Mouse (Mus musculus): ENCODE results near the gene Slc1a6. TPM values are rescaled to one million over a fixed set of nuclear protein-coding genes. Genes with fewer than 3 reads are reported as not detected.
"Not testable (repeated sequence)": the region's sequence is repeated elsewhere in the genome, so short reads cannot be mapped to it uniquely, and the experiment has no call there.

The Slc1a6 gene
- total RNA-seq, 1 experiment = 1.7 TPM

DNA sequence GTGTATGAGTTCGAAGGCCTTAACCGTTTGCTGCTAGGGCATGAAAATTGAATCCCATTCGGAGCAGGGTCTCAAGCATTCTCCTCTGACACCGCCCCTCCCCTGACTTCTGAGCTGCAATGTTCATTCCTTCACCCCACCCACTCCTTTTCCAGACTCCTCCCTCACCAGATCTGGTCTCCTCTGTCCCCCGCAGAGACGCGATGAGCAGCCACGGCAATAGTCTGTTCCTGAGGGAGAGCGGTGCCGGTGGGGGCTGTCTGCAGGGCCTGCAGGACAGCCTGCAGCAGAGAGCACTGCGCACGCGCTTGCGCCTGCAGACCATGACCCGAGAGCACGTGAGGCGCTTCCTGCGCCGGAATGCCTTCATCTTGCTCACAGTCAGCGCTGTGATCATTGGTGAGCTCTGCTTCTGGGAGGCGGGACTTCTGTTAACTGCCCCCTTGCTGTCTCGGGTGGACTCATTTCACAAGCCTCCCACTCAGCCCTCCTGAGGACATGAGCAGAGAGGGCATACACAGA lies 7.3 kb downstream of the Slc1a6 start:
- TF ChIP-seq ZNF384 (IDR thresholded peaks at IDR 0.05; ENCODE audit: low read depth, low read length) = no peak
- no peak for TF ChIP-seq CHD2 (IDR thresholded peaks at IDR 0.05; ENCODE audit: low read depth, low read length)
- TF ChIP-seq MAFK (IDR thresholded peaks at IDR 0.05; ENCODE audit: insufficient read depth, low read depth, low read length) = no peak
- no peak for TF ChIP-seq ZC3H11A (IDR thresholded peaks at IDR 0.05; ENCODE audit: borderline replicate concordance, low read depth, low read length)
- no peak for TF ChIP-seq HCFC1 (IDR thresholded peaks at IDR 0.05; ENCODE audit: borderline replicate concordance, insufficient read depth, low read length)
- no peak overlapping the region for H3K9ac ChIP-seq (ENCODE audit: insufficient read depth, low read depth, low read length, poor library complexity, severe bottlenecking)
- H3K4me1 ChIP-seq (ENCODE audit: control insufficient read depth in 2 of 2, insufficient read depth in 2 of 2, low read length in 2 of 2, poor library complexity in 1 of 2) = peaks cover 0 to 4% of the 10 kb centered on the region in 2 experiments; a peak in 2 of 4 replicates
- H3K27ac ChIP-seq (ENCODE audit: insufficient read depth, low read depth, low read length, poor library complexity, severe bottlenecking) = no peak overlapping the region
- no peaks in the 10 kb centered on the region for H3K36me3 ChIP-seq (ENCODE audit: control insufficient read depth, insufficient read depth, low read length, poor library complexity, severe bottlenecking)
- in situ Hi-C loops (cut with MboI; ENCODE audit: low sequenced_read_pairs in 2 of 2, unreplicated experiment in 2 of 2) = no loop called here
- peak; percentile 36 for DNase-seq (ENCODE audit: low read depth, low spot score)
- H3K4me3 ChIP-seq (ENCODE audit: insufficient read depth in 1 of 2, low read depth in 1 of 2, low read length in 2 of 2, poor library complexity in 1 of 2, severe bottlenecking in 1 of 2) = peak overlapping the region; percentile 15 to 55; a peak in 3 of 4 replicates
- no peaks in the 10 kb centered on the region for H3K9me3 ChIP-seq (ENCODE audit: control insufficient read depth, insufficient read depth, low read depth, low read length)

- Histone ChIP-seq H3K9me3 (ENCODE audit: control insufficient read depth, insufficient read depth, low read depth, low read length) (no peaks in the 10 kb centered on the region), H3K36me3 (ENCODE audit: control insufficient read depth, insufficient read depth, low read length, poor library complexity, severe bottlenecking) (no peaks in the 10 kb centered on the region), H3K27ac (ENCODE audit: insufficient read depth, low read depth, low read length, poor library complexity, severe bottlenecking) (no peak overlapping the region), H3K9ac (ENCODE audit: insufficient read depth, low read depth, low read length, poor library complexity, severe bottlenecking) (no peak overlapping the region), H3K4me1 (ENCODE audit: control insufficient read depth in 2 of 2, insufficient read depth in 2 of 2, low read length in 2 of 2, poor library complexity in 1 of 2) (peaks cover 0 to 4% of the 10 kb centered on the region in 2 experiments; a peak in 2 of 4 replicates), H3K4me3 (ENCODE audit: insufficient read depth in 1 of 2, low read depth in 1 of 2, low read length in 2 of 2, poor library complexity in 1 of 2, severe bottlenecking in 1 of 2) (no peak overlapping the region)
- in situ Hi-C loops (cut with MboI; ENCODE audit: low sequenced_read_pairs in 2 of 2, unreplicated experiment in 2 of 2) = no loop called here
- TF ChIP-seq HCFC1 (IDR thresholded peaks at IDR 0.05; ENCODE audit: borderline replicate concordance, insufficient read depth, low read length) (no peak), MAFK (IDR thresholded peaks at IDR 0.05; ENCODE audit: insufficient read depth, low read depth, low read length) (no peak), CHD2 (IDR thresholded peaks at IDR 0.05; ENCODE audit: low read depth, low read length) (no peak), ZC3H11A (IDR thresholded peaks at IDR 0.05; ENCODE audit: borderline replicate concordance, low read depth, low read length) (no peak), ZNF384 (IDR thresholded peaks at IDR 0.05; ENCODE audit: low read depth, low read length) (no peak)
- DNase-seq (ENCODE audit: low read depth, low spot score) = no peak
These were observed 10.3 kb downstream of the Slc1a6 start for GRCm38 (mm10) chr10:78790561-78790960.

- DNase-seq (ENCODE audit: low read depth, low spot score) = no peak
- in situ Hi-C loops (cut with MboI; ENCODE audit: low sequenced_read_pairs in 2 of 2, unreplicated experiment in 2 of 2) = no loop called here
- H3K9ac ChIP-seq (ENCODE audit: insufficient read depth, low read depth, low read length, poor library complexity, severe bottlenecking) = no peak overlapping the region
- no peaks in the 10 kb centered on the region for H3K36me3 ChIP-seq (ENCODE audit: control insufficient read depth, insufficient read depth, low read length, poor library complexity, severe bottlenecking)
- H3K9me3 ChIP-seq (ENCODE audit: control insufficient read depth, insufficient read depth, low read depth, low read length) = no peaks in the 10 kb centered on the region
- no peak overlapping the region for H3K4me3 ChIP-seq (ENCODE audit: insufficient read depth in 1 of 2, low read depth in 1 of 2, low read length in 2 of 2, poor library complexity in 1 of 2, severe bottlenecking in 1 of 2)
- TF ChIP-seq ZC3H11A (IDR thresholded peaks at IDR 0.05; ENCODE audit: borderline replicate concordance, low read depth, low read length) (no peak), ZNF384 (IDR thresholded peaks at IDR 0.05; ENCODE audit: low read depth, low read length) (no peak), MAFK (IDR thresholded peaks at IDR 0.05; ENCODE audit: insufficient read depth, low read depth, low read length) (no peak), CHD2 (IDR thresholded peaks at IDR 0.05; ENCODE audit: low read depth, low read length) (no peak)
- H3K4me1 ChIP-seq (ENCODE audit: control insufficient read depth in 2 of 2, insufficient read depth in 2 of 2, low read length in 2 of 2, poor library complexity in 1 of 2) = no peaks in the 10 kb centered on the region; a peak in 1 of 4 replicates
- no peak overlapping the region for H3K27ac ChIP-seq (ENCODE audit: insufficient read depth, low read depth, low read length, poor library complexity, severe bottlenecking)
These were observed 21.2 kb downstream of the Slc1a6 start for GRCm38 (mm10) chr10:78801449-78801848.

DNA sequence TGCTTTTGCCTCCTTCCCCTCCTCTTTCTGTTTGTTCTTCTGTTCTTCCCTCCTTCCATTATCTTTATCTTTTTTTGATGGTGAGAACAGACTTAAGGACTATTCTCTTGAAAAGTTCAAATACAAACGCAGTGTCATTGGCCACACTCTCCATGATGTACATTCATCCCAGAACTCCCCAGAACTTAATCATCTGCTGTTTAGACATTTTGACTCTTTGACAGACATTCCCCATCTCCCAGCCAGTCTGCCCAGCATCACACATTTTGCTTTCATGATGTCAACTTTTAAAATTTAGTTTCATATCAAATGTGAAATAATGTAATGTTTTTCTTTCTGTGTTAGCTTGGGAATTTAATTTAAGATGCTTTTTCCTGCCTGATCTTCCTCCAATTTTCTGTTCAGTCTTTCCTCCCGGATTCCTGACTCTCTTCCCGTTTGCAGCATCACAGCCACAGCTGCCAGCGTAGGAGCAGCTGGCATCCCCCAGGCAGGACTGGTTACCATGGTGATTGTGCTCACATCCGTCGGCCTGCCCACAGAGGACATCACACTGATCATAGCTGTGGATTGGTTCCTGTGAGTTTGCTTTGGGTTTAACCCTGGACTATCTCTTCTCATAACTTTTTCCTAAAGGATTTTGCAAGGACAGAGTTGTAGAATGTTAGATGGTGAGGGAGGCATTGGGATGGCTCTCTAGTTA lies 32.2 kb downstream of the Slc1a6 start:
- no peak for DNase-seq (ENCODE audit: low read depth, low spot score)
- H3K4me3 ChIP-seq (ENCODE audit: insufficient read depth in 1 of 2, low read depth in 1 of 2, low read length in 2 of 2, poor library complexity in 1 of 2, severe bottlenecking in 1 of 2) = no peak overlapping the region
- no peaks in the 10 kb centered on the region for H3K4me1 ChIP-seq (ENCODE audit: control insufficient read depth in 2 of 2, insufficient read depth in 2 of 2, low read length in 2 of 2, poor library complexity in 1 of 2)
- peaks cover 5% of the 10 kb centered on the region; the same call in 1 of the 2 replicates for H3K9me3 ChIP-seq (ENCODE audit: control insufficient read depth, insufficient read depth, low read depth, low read length)
- H3K36me3 ChIP-seq (ENCODE audit: control insufficient read depth, insufficient read depth, low read length, poor library complexity, severe bottlenecking) = no peaks in the 10 kb centered on the region
- no peak overlapping the region for H3K27ac ChIP-seq (ENCODE audit: insufficient read depth, low read depth, low read length, poor library complexity, severe bottlenecking)
- no peak for TF ChIP-seq MAFK (IDR thresholded peaks at IDR 0.05; ENCODE audit: insufficient read depth, low read depth, low read length)
- TF ChIP-seq HCFC1 (IDR thresholded peaks at IDR 0.05; ENCODE audit: borderline replicate concordance, insufficient read depth, low read length) = no peak
- TF ChIP-seq ZC3H11A (IDR thresholded peaks at IDR 0.05; ENCODE audit: borderline replicate concordance, low read depth, low read length) = no peak
- no peak for TF ChIP-seq ZNF384 (IDR thresholded peaks at IDR 0.05; ENCODE audit: low read depth, low read length)
- TF ChIP-seq CHD2 (IDR thresholded peaks at IDR 0.05; ENCODE audit: low read depth, low read length) = no peak
- no peak overlapping the region for H3K9ac ChIP-seq (ENCODE audit: insufficient read depth, low read depth, low read length, poor library complexity, severe bottlenecking)
- in situ Hi-C loops (cut with MboI; ENCODE audit: low sequenced_read_pairs in 2 of 2, unreplicated experiment in 2 of 2) = no loop called here

DNA sequence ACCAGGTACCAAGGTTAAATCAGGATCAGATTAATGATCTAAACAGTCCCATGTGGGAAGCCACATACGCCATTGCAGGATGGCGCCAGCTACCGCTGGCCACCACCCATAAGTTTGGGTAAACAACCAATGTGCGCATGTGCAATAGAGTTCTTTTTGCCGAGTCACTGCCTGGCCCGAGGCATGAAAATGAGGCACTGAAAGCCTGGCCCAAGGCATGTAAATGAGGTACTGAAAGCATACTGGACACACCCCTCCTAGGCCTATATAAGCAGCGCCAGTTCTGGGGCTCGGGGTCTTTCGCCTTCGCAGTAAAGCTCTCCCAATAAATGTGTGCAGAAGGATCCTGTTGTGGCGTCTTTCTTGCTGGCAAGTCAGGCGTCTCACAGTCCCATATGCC lies 60.2 kb downstream of the Slc1a6 start:
- in situ Hi-C loops (cut with MboI; ENCODE audit: low sequenced_read_pairs in 2 of 2, unreplicated experiment in 2 of 2); H3K4me3 ChIP-seq (ENCODE audit: insufficient read depth in 1 of 2, low read depth in 1 of 2, low read length in 2 of 2, poor library complexity in 1 of 2, severe bottlenecking in 1 of 2); H3K36me3 ChIP-seq (ENCODE audit: control insufficient read depth, insufficient read depth, low read length, poor library complexity, severe bottlenecking); DNase-seq (ENCODE audit: low read depth, low spot score); H3K9me3 ChIP-seq (ENCODE audit: control insufficient read depth, insufficient read depth, low read depth, low read length); H3K9ac ChIP-seq (ENCODE audit: insufficient read depth, low read depth, low read length, poor library complexity, severe bottlenecking); H3K27ac ChIP-seq (ENCODE audit: insufficient read depth, low read depth, low read length, poor library complexity, severe bottlenecking); H3K4me1 ChIP-seq (ENCODE audit: control insufficient read depth in 2 of 2, insufficient read depth in 2 of 2, low read length in 2 of 2, poor library complexity in 1 of 2): not testable (repeated sequence)

Data from ES-E14 (cell line).